Mouse (Mus musculus) Patski (cell line): ENCODE results near the gene Fancd2os. TPM values are rescaled to one million over a fixed set of nuclear protein-coding genes. Genes with fewer than 3 reads are reported as not detected.
A peak's percentile ranks its signal among the peaks of the same experiment; 100 is the strongest.

ENCODE experiments used
- ATAC-seq: fragments of 100-300 bp; one replicate; pipeline ENCODE4 v1.8.0; 2021
- CTCF ChIA-PET: fragments of 350-600 bp; sonication (Branson Sonifier 250); formaldehyde crosslinking; loops from one replicate; lab custom pipeline; 2022; ENCODE audit warnings: inconsistent platforms; lab: Charles Lee
- POLR2A ChIA-PET: fragments of 350-600 bp; sonication (Branson Sonifier 250); formaldehyde crosslinking; loops from one replicate; lab custom pipeline; 2022; ENCODE audit warnings: antibody characterized with exemption, inconsistent platforms; lab: Charles Lee
- DNase-seq: peaks from one replicate; pipeline ENCODE4 v3.0.0-alpha.2; 2011; ENCODE audit warnings: low read depth, low spot score
- H3K27me3 ChIP-seq: fragments of 371-371 bp; one replicate; pipeline ENCODE4 v1.5.1; 2021
- CTCF ChIP-seq: fragments of 100-300 bp; IDR thresholded peaks from one replicate; pipeline ENCODE4 v1.5.1; 2021
- in situ Hi-C: fragments of 300-500 bp; cut with MboI; formaldehyde crosslinking; loops from 3 replicates; pipeline ENCODE4 v1.11.1; 2018; ENCODE audit warnings: low pct_unique_long_range_greater_than_20kb, mixed read lengths
- polyA plus RNA-seq: library from polyadenylated mRNA; unstranded; gene quantifications from one replicate; pipeline ENCODE4 v1.2.3, GENCODE M21; 2021

Gene Fancd2os
- polyA plus RNA-seq, 1 experiment from 2014 or later, result not detected

DNA sequence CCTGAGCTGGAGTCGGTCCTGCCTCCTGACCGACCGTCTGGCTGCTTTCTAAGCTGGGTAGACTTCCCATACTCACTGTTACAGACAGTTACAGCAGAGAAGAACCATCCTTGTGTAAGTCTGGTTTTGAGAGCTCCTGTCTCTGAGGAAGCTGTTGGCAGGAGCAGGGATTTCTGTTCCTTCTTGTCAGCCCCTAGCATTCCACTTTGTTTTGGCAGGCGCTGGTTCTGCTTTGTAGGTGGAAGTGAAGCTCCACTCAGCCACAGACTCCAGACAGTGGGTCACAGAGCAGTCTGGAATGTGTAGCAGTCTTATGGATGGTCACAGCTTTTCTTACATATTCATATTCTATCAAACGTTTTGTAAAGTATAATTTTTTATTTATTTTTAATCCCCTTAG, 29.8 kb upstream of the Fancd2os start:
- no peak for ATAC-seq
- ChIA-PET CTCF (interaction anchor here (1.0 kb wide), 1 partner anchor 18 kb away, joined by 3 read pairs; no protein-coding TSS in a partner anchor), POLR2A (no interaction called here)
- no peak for TF ChIP-seq CTCF
- in situ Hi-C loops, result no loop called here
- DNase-seq, result no peak
- no peaks in the 10 kb centered on the region for H3K27me3 ChIP-seq

DNA sequence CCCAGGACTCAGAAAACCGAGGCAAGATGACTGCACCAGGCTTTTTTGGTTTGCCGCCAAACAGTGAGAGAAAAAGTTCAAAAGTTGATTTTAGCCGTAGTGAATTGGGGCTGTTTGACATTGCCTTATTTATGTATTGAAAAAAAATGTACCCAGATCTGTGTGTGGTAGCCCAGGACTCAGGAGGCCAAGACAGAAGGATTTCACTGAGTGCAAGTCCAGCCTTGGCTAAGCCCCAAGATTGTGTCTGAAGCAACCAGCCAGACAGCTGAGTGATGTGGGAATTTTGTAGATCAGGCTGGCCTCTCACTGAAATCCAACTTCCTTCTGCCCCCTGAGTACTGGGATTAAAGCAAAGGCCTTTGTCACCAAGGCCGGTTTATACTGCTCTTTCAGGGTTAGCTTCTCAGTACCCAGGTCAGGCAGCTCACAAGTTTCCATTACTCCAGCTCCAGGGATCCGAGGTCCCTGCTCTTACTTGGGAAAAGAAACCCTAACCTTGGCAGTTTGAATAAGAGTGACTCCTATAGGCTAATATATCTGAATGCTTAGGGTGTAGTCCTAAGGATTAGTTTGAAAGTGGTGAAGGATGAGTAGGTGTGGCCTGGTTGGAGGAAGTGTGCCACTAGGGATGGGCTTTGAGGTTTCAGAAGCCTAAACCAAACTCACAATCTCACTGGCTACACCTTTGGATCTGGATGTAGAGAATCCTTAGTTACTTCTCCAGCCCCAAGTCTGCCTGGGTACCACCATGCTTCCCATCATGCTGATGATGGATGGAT, 24.7 kb upstream of the Fancd2os start:
- POLR2A ChIA-PET, result interaction anchor here (0.6 to 1.0 kb wide), 2 partner anchors 13 to 71 kb away, joined by 3 read pairs; partner anchors contain the start of gene Irak2
- in situ Hi-C loops, result no loop called here
- no peak for TF ChIP-seq CTCF
- no peak for DNase-seq
- CTCF ChIA-PET, result interaction anchor here (1.8 kb wide), 1 partner anchor 13 kb away, joined by 6 read pairs; the partner anchor contains the start of gene Irak2
- no peaks in the 10 kb centered on the region for H3K27me3 ChIP-seq
- no peak for ATAC-seq

DNA sequence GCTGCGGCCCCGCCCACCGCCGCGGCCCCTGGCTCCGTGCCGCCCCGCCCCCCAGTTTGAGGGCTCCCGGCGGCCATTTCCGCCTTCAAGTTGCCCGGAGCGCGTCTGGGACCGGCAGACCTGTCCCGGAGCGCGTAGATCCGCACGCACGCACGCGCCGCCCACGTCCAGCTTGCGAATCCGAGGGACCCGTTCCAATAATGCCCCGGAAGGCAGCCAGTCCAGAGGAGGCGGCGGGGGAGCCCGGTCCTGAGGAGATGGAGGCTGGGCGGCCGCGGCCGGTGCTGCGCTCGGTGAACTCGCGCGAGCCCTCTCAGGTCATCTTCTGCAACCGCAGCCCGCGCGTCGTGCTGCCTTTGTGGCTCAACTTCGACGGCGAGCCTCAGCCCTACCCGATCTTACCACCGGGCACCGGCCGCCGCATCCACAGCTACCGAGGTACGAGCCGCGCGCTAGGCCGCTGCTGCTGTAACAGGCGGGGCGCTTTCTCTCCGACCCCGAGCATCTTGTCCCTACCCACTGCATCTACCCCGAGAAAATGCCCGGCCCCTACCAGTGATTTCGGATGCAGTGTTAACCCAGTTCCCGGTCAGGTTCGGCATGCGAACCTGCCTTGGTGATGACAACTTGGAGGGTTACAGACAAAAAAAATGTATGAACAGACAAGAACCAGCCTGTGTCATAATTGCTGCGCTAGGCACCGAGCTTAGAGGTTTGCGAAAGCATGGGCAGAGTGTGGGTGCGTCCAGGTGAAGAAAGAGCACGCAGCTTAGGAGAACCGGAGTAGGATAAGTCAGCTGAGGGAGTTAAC, 23.6 kb upstream of the Fancd2os start, which contains the start of gene Vhl:
Gene Vhl, plus strand, starts transcription at position 19 of the 811 bp plus-strand sequence.
- no peaks in the 10 kb centered on the region for H3K27me3 ChIP-seq
- ChIA-PET CTCF (interaction anchor here (1.8 to 1.9 kb wide), 3 partner anchors 13 to 14 kb away, joined by 3 to 6 read pairs (median 4); partner anchors contain the start of gene Irak2), POLR2A (interaction anchor here (1.0 kb wide), 1 partner anchor 14 kb away, joined by 3 read pairs; the partner anchor contains the start of gene Irak2)
- DNase-seq (no peak), ATAC-seq (peak; percentile 86)
- in situ Hi-C loops, result no loop called here
- no peak for TF ChIP-seq CTCF

DNA sequence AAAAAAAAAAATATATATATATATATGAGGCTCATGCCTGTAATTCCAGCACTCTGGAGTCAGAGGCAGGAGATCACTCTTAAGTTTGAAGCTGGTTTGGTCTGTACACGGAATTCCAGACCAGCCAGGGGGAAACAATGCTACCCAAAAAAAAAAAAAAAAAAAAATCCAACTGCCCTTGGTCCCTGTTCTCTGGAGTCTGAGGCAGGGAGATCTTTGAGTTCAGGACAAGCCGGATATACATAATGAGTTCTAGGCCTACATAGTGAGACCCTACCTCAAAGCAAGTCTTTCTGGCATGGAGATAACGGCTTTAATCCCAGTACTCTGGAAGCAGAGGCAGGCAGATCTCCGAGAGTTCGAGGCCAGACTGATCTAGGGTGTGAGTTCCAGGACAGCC, 22.9 kb upstream of the Fancd2os start:
- ChIA-PET CTCF (interaction anchor here (1.8 to 1.9 kb wide), 2 partner anchors 12 to 15 kb away, joined by 3 to 4 read pairs; partner anchors contain the start of gene Irak2), POLR2A (no interaction called here)
- DNase-seq (no peak), ATAC-seq (no peak)
- TF ChIP-seq CTCF, result no peak
- in situ Hi-C loops, result no loop called here
- no peaks in the 10 kb centered on the region for H3K27me3 ChIP-seq

DNA sequence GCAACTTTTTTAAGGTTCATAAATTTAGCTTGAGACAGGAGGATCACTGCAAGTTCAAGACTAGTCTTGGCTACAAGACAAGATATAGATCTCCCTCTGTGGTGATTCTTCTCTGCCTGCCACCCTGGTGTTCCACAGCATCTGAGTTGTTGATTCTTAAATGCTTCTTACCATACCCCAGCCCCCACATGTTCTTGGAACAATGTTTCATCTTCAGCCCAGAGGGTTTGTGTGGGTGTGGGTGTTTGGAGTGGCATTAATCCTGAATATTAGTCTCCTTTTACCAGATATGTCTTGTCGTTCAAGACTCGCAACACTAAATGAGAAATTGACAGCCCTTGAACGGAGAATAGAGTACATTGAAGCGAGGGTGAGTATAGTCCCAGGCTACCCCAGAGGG, 15.0 kb upstream of the Fancd2os start:
- no peak for TF ChIP-seq CTCF
- in situ Hi-C loops, result no loop called here
- H3K27me3 ChIP-seq, result no peaks in the 10 kb centered on the region
- ATAC-seq (no peak), DNase-seq (no peak)
- POLR2A ChIA-PET, result no interaction called here
- CTCF ChIA-PET, result interaction anchor here (1.0 kb wide), 1 partner anchor 25 kb away, joined by 3 read pairs; no protein-coding TSS in a partner anchor

DNA sequence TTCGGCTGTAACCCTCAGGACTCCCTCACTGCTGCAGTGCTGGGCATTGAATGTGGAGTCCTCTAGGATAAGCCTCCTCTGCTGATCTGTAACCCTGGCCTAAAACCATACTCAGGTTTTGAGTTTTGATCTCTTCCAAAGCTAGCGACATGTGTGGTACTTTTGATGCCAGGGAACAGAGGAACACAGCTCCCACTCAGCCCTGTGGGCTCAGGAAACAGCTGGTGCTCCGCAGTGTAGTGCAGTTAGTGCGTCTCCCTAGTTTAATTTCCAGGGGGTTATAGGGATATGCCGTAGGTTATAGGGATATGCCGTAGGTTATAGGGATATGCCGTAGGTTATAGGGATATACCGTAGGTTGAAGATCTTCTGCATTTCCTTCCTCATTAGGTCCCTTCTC, 14.5 kb upstream of the Fancd2os start:
- in situ Hi-C loops, result no loop called here
- no peak for TF ChIP-seq CTCF
- POLR2A ChIA-PET, result no interaction called here
- H3K27me3 ChIP-seq, result no peaks in the 10 kb centered on the region
- no peak for ATAC-seq
- no peak for DNase-seq
- CTCF ChIA-PET, result interaction anchor here (1.0 kb wide), 1 partner anchor 25 kb away, joined by 3 read pairs; no protein-coding TSS in a partner anchor

DNA sequence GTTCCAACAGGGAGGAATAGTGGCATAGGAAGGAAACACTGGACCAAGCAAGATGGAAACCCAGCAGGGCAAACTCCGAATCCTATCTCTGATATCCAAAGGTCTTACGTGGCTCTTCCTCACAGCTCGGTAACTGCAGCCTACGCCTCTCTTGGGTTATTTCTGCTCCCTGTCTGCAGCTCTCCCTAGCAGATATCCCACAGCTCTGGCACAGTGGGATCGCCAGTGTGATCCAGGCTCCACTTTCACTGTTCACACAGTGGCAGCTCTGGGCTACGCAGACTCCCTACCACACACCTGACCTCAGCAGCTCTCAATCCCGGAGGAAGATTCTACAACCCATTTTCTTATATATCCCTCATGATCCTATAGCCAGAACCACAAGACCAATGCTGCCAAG, 13.6 kb upstream of the Fancd2os start:
- in situ Hi-C loops, result no loop called here
- DNase-seq (no peak), ATAC-seq (no peak)
- CTCF ChIA-PET, result no interaction called here
- no peaks in the 10 kb centered on the region for H3K27me3 ChIP-seq
- POLR2A ChIA-PET, result no interaction called here
- no peak for TF ChIP-seq CTCF

DNA sequence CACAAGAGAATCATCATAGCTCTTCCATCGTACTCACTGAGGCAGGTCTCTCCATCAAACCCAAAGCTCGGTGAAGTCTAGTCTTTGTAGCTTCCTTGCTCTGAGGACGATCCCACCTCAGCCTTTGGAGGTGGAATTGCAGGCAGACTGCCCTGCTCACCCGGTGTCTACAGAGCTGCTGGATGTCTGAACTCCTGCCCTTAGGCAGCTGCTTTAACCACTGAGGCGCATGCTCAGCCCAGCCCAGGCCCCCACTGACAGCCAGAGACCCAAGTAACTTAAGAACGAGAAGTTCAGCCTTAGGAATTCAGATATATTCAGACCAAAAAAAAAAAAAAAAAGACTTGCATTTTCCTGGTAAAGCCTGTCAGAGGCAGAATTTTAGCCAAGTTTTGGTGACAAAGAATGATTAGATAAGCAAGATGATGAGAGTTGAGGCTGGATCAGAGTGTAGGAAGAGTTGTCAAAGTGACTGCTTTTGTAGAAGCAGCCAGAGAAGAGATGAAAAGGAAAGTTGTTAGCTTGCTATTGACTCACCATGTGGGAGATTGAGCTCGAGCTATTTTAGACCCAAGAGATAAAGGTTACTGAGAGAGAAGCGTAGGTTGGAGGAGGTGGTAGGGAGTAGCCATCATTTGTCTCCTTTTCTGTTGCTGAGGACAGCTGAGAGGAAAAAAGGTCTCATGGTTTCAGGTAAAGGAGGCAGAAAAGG, 11.9 kb upstream of the Fancd2os start:
- no peaks in the 10 kb centered on the region for H3K27me3 ChIP-seq
- in situ Hi-C loops, result no loop called here
- no peak for ATAC-seq
- POLR2A ChIA-PET, result no interaction called here
- no peak for TF ChIP-seq CTCF
- CTCF ChIA-PET, result interaction anchor here (0.7 to 1.3 kb wide), 4 partner anchors 8 to 20 kb away, joined by 3 to 5 read pairs (median 3); partner anchors contain the start of gene Vhl
- no peak for DNase-seq

DNA sequence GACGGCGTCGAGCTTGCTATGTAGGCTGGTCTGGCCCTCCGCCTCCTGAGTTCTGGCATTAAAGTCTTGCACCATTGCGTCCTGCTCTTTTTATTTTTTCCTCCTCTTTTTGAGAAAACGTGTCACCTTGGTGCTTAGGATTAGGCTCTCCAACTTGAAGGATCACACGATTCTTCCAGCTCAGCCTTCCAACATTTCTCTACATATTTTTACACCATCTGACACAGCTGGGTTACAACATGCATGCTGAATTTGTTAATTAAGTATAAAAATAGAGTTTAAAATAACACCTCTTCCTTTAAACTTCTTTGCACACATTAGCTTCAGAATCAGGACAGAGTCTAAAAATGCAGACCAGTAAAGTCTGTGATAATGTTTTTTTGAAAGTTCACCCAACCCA, 8.8 kb upstream of the Fancd2os start:
- ChIA-PET POLR2A (no interaction called here), CTCF (interaction anchor here (1.0 to 1.3 kb wide), 3 partner anchors 9 to 86 kb away, joined by 3 to 4 read pairs (median 4); no protein-coding TSS in a partner anchor)
- ATAC-seq (no peak), DNase-seq (no peak)
- no peak for TF ChIP-seq CTCF
- in situ Hi-C loops, result no loop called here
- no peaks in the 10 kb centered on the region for H3K27me3 ChIP-seq

DNA sequence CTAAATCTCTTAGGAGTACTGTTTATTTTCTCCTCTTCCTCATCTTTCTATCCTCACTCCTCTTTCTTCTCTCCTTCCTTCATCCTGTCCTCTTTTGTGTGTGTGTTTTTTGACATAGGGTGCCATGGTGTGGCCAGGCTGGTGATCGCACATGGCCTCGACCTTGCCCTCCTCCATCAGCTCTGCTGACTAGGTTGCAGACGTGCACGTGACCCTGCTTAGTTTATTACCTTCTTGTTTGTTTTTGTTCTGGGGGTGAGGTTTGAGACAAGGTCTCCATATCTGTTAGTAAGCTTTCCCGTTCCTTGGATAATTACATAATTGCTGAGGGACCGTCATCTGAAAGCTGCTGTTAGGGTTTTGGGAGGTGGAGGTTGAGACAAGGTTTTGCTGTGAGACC, 8.4 kb upstream of the Fancd2os start:
- in situ Hi-C loops, result no loop called here
- TF ChIP-seq CTCF, result no peak
- POLR2A ChIA-PET, result no interaction called here
- ATAC-seq (no peak), DNase-seq (no peak)
- no peaks in the 10 kb centered on the region for H3K27me3 ChIP-seq
- CTCF ChIA-PET, result interaction anchor here (1.0 to 1.3 kb wide), 3 partner anchors 9 to 86 kb away, joined by 3 to 4 read pairs (median 4); no protein-coding TSS in a partner anchor
